Mouse (Mus musculus) cerebellum, postnatal 14 days (tissue): ENCODE measurements around the gene Enpp1.
A peak's percentile ranks its signal among the peaks of the same experiment; 100 is the strongest.

Experiments used
- DNase-seq, 2 experiments: peaks; one replicate each; pipeline ENCODE4 v3.0.0; 2021; ENCODE audit warnings: mixed read lengths in 2 of 2

Enpp1 gene

GRCm38 (mm10) chr10:24595250-24596002, 116.5 kb downstream of the Enpp1 start, which contains the start of gene Ccn2:
TSS of gene Ccn2 (plus strand) at chr10:24595442.
- peak; percentile 40 to 47 for DNase-seq

DNA sequence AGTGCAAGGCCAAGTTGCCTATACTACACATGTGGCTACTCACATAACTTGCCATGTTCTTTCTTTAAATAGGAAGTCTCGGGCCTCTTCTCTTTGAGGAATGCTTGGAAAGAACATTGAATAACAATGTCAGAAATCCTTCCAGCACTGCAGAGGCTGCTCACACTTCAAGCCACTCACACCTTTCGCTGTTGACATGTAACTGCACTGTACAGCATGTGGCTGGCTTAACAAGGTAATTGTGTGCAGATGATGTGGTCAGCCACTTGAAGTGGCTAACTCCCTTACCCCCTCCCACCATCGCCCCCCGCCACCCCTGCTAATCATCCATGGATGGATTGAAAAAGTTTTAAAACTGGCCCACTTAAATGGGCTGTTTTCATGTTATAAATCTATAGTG, 118.4 kb downstream of the Enpp1 start:
- DNase-seq = no peak

GRCm38 (mm10) chr10:24592969-24593368, 119.0 kb downstream of the Enpp1 start:
- no peak for DNase-seq

DNA sequence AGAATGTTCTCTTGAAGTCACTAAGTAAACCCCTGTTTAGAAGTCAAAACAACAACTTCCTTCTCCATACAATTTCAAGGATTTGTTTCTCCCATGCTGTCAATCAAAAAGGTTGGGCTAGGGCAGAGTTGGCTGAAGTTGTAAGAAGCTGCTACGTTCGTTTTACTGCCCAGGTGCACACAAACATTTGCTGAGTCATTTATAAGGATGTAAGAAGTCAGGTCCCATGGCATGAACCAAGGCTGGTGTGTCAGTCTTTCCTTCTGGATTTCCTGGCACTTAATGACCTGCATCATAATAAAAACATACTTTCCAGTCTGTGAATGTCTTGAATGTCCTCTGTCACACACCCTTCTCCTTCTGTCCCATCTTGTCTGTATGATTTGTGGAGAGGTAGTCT, 119.6 kb downstream of the Enpp1 start:
- DNase-seq = no peak

GRCm38 (mm10) chr10:24591741-24592140, 120.2 kb downstream of the Enpp1 start:
- no peak for DNase-seq

- peak; percentile 86 to 91 for DNase-seq
Measured at GRCm38 (mm10) chr10:24591136-24591535, 120.8 kb downstream of the Enpp1 start.

DNA sequence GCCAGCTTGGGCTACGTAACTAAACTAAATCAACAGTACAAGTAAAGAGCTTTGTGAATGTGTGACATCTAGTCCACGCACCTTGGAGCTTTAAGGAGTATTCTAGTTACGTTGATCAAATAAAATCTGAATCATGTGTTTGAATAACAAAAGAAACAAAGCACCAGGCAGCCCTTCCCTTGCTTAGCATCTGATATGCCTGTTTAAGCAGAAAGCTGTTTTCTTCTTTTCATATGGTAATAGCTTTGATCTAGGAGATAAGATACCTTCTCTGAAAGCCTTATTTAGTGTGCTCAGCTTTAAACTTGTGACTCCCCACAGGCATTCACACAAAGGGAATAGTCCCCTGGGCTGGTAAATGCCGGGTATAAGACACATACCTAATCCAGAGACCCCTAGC, 121.4 kb downstream of the Enpp1 start:
- DNase-seq = no peak

DNA sequence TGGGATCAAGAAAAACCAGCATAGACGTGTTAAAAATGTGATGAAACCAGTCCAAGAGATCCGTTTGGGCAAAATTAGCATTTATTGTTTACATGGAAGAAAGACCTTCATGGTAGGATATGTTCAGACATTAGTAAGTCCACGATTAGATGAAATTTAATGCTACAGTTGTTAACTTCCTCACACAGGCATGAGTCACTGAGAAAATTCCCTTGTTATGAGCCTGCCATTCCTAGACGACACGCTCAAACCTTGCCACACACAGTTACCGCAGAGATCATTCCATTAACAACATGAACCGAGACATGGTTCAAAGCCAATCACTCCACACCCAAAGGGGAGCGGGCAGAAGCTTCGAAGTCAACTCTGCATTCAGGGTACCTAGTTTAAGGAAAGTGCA, 122.7 kb downstream of the Enpp1 start:
- DNase-seq = no peak

DNA sequence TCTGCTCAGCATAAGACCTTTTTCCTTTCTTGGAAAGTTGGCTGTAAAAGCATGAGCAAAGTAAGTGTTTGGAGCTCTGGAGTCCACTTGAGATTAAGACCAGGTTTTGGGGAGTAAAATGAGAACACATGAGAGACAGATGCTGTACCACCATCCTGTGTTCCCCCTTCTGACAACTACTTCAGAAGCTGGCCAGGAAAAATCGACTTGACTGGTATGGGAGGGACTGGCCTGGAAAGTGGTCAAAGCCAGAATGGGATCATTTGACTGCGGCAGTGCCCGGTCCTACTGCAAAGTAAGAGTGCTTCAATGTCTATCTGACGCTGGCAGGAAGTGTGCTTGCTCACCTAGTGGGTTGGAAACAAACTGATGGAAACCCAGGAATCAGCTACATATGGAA, 123.1 kb downstream of the Enpp1 start:
- no peak for DNase-seq
